Mouse (Mus musculus) liver, adult 2 months (tissue): Measurements from ENCODE around the gene Lst1.

Experiments used
- CTCF ChIP-seq: fragments of 200-500 bp; IDR thresholded peaks from 2 replicates; pipeline ENCODE4 v1.5.1; 2011; ENCODE audit warnings: low read depth, low read length, control low read depth
- POLR2A ChIP-seq: fragments of 200-500 bp; IDR thresholded peaks from 2 replicates; pipeline ENCODE4 v1.6.1; 2011; ENCODE audit warnings: low read length, control low read depth; ENCODE audit not compliant: insufficient read depth; ENCODE audit errors: extremely low read depth

GRCm38 (mm10) chr17:35231022-35231421 lies 42.8 kb upstream of the Lst1 start:
- TF ChIP-seq CTCF (no peak), POLR2A (no peak)
